Mouse (Mus musculus) right cerebral cortex, postnatal 10 days (tissue): ENCODE results near the gene Adssl1.

Experiments
- DNase-seq, 2 experiments: peaks; one replicate each; pipeline ENCODE4 v3.0.0; 2021; ENCODE audit warnings: low spot score in 2 of 2

The Adssl1 gene

DNA sequence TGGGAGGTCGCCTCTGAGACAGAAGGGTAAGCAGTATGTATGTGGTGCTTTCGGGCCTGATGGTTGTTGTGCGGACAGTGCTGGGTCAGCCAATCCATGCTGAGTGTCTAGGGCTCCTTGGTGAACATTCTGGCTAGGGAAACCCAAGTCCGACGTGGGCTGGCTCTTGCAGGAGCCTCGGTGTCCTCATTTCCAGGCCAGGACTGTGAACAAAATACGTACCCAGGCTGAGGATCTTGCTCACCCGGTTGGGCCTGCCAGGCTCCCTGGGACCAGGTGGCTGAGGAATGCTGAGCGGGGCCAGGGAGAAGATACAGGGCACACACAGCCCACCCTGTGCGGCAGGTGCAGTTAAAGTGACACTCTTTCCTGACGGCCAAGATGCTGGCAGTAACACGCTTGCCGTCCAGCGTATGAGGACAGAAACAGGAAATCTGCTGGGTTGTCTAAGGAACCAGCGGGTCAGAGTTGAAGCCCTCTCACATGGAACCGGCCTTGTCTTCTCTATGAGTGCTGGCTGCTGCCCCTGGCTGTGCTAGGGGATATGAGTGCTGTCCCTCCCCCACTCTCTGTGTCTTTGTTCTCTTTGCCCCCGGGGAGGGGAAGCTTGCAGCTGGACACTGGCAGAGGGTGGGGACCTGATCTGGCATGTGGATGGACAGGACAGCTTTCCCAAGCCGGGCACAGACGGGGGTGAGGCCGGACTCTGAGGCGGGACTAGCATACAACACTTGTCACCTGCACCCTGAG, 26.7 kb upstream of the Adssl1 start:
- peak in 1 of 2 experiments; percentile 30 for DNase-seq

DNA sequence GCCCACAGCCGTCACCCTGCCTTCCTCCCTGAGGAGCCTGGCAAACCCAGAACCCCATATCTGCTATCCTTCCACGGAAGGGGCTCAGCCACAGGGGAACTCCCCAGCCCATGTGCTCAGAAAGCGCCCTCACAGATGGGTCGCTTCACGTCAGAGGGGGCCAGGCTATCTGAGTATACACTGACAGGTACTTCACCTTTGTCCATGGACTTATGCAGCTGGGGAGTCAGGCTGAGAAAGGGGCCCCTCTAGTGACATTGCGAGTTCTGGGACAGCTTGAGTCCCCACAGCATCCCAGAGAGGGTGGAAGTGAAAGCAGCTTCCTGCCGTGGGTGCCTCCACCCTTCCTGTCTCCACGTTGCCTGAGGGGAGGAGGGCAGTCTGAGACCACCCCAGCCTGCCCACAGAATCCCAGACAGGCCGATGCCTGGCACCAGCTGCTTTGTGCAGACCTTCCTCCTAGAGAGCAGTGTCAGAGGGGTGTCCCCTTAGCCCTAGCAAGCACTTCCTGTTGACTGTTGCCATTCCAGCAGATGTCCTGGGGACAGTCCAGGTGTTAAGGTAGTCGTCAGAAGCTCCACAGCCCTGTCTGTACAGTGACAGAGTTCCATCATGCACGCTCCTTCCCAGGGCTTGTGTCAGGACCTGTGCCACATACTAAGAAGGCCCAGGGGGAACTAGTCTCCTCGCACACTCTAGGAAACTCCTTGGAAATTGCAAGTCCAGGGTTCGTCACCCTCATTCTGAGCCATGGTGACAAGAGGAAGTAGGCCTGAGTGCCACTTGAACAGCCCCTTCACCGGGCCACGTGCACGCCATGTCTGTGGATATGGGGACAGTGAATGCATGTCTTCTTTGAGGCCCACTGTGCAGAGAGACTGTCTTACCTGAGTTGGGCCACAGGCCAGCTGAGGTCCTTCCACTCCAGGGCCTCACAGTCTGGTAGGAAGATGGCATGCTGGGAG, 25.6 kb upstream of the Adssl1 start:
- peak in 1 of 2 experiments; percentile 29 for DNase-seq

DNA sequence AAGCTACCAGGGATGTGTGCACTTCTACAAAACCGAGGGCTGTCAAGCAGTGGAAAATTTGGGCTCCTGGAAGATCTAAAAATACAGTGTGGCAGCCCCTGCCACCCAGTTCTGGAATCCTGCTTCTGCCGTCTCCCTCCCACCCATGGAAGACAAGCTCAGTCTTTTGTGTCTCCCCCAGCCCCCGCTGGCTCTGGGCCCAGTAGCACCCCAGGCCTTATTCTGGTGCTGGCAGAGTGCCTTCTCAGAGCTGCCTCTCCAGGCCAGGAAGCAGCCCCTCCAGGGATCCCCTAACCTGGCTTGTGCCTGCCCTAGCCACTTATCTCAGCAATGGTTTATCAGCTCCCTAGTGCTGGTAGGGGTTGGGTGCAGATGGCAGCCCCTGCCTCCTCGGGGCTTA, 24.9 kb upstream of the Adssl1 start:
- DNase-seq: peak; percentile 81 to 84

DNA sequence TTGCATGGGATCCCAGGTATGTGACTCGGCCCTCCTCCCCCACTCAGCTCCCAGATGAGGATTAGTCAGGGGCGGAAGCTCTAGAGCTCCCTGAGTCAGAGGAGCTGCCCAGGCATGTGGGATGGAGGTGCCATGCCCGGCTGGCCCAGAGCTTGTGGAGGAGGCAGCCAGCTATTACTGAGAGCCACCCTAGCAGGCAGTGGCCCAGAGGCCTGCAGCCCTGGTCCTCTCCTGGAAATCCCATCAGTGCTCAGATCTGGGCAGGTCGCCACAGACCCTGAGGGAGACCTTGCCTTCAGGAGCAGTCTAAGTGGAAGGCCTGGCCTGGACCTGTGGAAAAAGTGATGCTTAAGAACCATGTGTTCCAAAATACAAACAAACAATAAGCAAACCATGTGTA, 24.2 kb upstream of the Adssl1 start:
- no peak for DNase-seq

DNA sequence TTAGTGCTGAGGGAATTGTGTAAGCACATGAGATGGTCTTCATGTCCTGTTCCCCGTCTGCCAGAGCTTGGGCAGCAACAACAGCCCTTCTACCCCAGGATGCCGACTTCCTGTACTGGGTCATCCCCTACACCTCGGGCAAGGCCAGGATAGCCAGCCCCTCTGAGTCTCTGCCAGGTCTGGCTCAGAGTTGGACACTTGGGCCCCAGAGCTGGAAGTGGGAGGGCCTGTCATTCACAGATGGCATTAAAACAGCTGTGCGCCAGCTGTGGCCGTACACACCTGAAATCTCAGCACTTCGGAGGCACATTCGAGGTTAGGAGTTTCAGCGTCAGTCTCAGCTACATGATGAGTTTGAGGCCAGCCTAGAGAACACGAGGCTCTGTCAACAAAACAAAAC, 23.4 kb upstream of the Adssl1 start:
- DNase-seq: no peak

DNA sequence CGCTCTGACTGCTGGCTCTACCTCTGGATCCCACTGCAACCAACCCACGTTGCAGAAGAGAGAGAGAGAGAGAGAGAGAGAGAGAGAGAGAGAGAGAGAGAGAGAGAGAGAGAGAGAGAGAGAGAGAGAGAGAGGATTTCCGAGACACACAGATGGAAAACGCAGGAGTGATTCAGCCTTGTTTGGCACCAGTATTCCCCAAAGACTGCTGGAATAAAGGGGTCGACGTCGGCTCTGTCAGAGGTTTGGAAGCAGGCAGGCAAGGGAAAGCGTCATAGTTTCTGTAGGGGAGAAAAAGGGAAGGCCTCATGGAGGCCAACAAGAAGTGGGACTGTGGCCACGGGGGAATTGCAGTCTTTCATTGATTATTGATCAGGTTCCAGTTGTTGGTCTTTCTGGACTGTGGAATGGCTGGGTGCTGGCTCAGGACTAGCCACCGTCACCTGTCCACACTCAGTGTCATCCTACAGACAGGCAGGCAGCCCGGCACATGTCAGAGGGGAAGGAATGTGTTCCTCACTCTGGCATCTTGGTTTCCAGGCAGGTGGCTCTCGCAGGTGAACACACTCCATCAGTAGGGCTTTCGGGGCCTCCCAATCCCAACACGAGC, 22.8 kb upstream of the Adssl1 start:
- no peak for DNase-seq

DNA sequence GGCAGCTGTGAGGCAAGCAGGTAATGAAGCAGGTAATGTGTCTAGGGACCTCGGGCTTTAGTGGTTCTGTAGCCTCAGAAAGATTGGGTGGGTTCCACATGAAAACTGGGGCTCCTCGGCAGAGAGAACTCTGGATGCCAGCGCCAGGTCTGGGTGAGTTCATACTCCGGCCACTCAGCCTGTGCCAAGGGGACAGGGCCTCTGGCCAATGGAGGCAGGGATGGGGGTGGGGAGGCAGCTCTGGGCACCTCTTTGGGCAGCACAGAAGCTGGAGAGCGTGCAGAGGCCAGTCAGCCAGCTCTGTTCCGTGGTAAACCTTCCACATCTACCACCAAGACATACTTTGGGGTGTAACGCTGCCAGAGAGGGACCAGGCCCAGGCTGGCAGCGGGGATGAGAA, 22.2 kb upstream of the Adssl1 start:
- DNase-seq: peak; percentile 75 to 78

DNA sequence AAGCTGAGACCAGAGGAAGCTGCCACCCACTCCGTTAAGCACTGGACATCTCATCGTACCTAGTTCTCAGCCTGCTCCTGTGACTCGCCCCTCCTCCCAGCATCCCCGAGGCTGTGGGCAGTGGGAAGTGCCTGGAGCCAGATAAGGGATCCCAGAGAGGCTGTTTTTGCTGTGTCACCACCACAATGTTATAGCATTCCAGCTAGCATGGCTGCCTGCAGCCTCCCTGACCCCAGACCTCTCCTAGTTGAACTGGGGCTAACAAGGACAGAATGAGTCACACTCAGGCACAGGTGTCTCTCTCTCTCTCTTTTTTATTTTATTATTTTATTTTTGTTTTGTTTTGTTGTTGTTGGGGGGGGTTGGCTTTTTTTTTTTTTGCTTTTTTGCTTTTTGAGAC, 20.6 kb upstream of the Adssl1 start:
- no peak for DNase-seq

DNA sequence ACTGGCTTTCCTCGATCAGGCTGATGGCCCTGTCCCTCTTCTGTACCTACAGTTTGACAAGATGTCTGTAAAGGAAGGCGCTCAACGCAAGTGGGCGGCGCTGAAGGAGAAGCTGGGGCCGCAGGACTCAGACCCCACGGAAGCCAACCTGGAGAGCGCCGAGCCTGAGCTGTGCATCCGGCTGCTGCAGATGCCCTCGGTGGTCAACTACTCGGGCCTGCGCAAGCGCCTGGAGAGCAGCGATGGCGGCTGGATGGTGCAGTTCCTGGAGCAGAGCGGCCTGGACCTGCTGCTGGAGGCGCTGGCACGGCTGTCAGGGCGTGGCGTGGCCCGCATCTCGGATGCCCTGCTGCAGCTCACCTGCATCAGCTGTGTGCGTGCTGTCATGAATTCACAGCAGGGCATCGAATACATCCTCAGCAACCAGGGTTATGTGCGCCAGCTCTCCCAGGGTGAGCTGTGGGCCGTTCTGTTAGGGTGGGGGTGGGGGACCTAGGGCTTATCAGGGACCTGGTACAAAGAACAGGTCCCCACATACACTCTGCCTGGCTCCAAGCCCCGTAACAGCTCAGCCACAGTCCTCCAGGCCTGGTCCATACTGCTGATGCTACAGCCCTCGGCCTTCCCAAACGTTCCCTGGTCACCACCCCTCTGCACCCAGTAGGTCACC, 19.8 kb upstream of the Adssl1 start:
- DNase-seq: no peak

DNA sequence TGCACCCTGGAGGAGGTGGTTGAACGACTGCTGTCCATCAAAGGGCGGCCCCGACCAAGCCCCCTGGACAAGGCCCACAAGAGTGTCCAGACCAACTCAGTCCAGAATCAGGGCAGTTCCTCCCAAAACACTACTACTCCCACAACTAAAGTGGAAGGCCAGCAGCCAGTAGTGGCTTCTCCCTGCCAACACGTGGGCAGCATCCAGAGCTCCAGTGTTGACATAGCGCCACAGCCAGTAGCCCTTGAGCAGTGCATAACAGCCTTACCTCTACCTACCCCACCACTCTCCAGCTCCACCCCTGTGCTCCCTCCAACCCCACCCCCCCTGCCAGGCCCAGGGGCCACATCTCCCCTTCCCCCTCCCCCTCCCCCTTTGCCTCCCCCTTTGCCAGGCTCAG, 15.8 kb upstream of the Adssl1 start:
- DNase-seq: no peak

DNA sequence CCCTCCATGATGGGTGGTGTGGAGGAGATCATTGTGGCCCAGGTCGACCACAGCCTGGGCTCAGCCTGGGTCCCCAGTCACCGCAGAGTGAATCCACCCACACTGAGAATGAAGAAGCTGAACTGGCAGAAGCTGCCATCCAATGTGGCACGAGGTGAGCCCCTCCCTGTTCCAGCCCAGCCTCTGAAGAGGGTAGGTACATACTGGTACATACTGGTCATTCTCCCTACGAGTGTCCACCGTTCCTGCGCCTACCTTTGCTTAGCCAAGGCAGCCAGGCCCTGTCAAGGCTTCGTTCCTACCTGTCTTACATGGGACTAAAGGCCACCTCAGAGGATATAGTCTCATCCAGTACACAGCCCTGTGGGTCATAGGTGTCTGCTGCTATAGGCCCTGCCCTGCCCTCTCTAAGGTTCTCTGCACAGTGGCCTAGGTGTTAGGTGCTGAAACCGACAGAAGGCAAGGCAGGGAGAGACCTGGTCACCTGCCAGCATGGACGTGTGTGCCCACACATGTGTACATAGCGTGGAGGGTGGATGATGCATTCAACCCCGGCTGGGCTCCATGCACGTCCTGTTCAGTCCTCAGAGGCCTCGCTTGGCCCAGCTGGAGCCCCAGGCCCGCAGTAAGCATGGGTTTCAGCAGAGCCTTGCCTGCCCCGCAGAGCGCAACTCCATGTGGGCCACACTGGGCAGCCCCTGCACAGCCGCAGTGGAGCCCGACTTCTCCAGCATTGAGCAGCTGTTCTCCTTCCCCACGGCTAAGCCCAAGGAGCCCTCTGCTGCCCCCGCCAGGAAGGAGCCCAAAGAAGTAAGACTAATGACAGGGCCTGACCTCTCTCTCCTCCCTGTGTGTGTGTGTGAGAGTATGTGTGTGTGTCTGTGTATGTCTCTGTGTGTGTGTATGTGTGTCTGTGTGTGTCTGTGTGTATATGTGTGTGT, 14.9 kb upstream of the Adssl1 start:
- DNase-seq: peak in 1 of 2 experiments; percentile 73

DNA sequence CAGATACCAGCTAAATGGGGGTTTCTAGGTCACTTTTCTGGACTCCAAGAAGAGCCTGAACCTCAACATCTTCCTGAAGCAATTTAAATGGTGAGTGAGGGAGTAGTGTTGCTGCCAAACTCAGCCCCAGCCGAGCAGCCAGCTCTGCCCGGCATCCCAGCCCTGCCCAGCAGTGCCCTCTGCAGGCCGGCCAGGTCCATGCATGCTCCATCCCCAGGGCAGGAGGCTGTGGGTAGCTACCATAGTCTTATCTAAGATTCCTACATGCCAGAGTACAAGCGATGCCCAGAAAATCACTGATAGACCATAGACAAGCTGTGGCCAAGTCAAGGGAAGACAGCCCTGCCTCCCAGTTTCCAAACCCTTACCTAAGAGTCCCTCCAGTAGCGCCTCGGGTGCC, 14.1 kb upstream of the Adssl1 start:
- peak; percentile 78 to 85 for DNase-seq

DNA sequence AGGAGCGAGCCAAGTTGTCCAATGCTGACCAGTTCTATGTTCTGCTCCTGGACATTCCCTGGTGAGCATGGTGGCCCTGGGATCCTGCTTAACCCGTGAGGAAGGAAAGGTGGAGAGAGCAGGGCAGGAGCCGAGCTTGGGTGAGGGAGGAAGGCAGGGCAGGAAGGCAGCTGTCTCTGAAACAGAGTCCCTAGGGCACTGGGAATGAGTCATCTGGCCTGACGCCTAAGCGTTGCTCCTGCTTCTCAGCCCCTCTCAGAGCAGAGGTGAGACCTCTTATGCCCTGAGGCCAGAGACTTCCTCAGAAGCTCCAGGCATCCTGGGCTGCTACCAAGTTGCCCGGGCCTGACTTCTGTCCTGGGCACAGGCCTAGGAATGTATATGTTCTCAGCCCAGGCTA, 12.8 kb upstream of the Adssl1 start:
- DNase-seq: no peak

DNA sequence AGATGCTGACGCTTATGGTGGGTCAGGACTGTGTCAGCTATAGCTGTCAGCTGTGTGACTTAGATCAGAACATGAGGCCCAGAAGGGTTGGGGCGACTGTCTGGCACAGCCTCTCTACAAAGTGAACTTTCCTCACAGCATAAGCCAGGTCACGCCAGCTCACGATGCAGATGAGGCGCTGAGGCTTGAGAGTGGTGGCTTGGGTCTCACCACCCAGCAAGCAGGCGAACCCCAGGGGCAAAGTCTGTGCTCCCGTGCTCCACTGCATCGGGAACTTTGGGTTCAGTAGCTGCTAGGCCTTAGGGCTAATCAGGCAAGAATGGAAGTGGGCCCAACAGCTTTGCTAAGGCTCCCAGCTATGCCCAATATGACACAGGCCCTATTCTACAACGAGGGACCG, 10.8 kb upstream of the Adssl1 start:
- no peak for DNase-seq

DNA sequence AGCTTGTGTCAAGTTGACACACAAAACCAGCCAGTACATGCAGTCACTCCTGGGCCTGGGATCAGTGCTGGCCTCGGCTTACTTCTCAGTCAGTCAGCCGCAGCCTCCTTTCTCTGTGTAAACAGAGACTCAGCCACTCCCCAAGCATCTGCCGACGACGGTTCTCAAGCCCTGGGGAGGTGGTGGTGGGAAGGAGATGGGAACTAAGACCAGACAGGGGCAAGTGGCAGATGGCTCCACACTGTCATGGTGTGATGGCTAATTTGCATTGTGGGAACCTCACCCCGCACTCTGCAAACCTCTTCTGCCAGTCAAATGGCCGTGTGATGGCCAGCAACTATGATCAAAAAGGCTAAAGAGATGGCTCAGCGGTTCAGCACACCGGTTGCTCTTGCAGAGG, 3.2 kb upstream of the Adssl1 start:
- DNase-seq: no peak

DNA sequence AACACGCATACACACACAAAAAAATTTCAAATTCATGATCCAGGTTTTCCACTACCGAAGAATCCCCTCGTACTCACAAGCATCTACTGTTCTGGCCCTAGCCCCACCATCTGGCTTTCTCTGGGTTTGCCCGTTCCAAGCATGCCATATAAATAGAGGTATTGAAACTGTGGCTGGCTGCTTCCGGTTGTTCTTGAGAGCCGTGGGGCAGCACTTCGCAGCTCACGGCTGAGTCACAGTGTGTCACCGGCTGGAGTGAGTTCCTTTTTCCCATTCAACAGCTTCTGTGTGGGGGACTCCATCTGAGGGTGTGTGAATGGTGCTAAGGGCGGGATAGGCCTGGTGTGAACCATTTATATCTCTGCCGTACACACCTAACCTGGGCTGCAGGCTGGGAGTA, 2.7 kb upstream of the Adssl1 start:
- peak; percentile 79 to 89 for DNase-seq

DNA sequence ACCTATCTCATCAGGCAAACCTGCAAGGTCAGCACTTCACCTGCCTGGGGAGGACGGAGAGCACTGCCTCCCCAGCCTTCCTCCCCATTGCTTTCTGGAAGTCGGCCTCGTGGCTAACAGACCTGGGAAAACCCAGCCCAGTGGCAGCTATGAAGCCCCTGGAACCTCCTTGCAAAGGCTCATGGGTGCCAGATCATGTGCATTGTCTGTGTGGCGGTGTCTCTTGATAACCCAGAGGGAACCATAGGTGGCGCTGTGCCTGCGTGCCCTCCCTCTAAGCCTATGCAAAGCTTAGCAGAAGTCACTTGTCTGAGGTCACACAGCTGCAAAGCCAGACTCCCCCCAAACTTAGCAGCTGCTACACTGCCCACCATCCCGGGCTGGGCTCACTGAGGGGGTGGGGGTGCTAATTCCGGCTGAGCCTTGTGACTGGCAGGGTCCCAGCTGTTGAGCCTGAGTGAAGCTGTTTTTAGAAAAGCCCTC, 1.9 kb upstream of the Adssl1 start:
- peak; percentile 80 to 85 for DNase-seq

DNA sequence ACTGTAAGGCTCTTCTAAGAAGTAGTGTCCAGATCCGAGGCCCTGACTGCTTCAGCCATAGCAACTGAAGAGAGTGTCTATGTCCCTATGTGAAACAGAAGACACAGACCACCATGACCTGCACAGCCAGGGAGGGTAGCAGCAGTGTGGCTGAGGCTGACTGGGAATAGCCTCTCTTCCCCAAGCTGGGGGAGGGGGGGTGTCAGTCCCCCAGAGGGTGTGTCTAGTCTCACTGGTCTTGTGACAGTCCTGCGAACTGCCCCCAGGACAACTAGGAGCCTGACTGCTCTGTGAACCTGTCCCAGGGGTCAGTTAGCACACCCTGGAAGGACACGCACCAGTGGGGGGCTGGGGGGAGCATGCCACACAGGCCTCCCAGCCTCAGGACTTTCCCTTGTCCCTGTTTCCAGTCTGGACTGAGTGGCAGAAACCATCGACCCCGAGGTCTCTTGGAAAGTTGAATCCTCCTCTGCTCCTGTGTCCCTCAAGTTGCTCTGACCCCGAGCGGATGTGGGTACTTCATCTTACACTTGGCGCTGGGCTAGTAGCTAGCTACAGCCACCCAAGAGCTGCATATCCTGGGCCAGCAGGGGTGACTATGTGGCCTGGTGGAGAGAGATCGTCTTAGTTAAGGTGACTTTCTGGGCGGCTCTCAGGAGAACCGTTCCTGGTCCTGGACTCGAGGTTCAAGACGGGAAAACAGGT, 712 bp upstream of the Adssl1 start:
- no peak for DNase-seq

DNA sequence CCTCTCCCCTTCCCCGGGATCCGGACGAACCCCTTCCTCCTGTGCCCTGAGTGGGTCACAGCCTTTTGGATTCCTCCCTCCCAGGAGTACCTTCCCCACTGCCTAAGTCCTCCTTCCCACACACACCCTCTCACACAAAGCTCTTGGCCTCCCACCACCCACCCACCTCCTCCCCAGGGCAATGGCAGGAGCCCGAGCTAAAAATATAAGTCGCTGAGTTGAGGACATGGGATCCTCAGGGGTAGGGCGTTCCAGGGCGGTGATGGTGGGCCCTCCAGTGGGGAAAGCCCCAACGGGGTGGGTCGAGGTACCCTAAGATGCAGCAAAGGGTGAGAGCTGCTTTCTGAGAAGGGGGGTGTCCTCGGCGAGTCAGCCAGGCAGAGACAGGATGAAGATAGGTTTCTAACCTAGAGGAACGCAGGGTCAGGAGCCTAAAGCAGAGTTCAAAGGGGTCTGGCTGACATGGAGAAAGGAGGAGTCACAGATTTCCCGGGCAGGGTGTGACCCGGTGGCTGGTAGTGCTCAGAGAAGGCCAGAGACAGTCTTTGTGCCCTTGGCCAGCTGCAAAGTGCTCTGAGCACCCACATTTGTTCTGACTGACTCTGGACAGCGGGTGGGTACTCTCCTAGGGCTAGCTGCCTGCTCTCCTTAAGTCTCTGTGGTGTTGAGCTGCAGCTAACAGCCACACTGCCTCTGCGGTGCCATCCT, 663 bp downstream of the Adssl1 start:
- DNase-seq: no peak
